Mouse (Mus musculus): ENCODE measurements around the gene Pou3f4. TPM values are rescaled to one million over a fixed set of nuclear protein-coding genes. Genes with fewer than 3 reads are reported as not detected.
"Not testable (repeated sequence)": the region's sequence is repeated elsewhere in the genome, so short reads cannot be mapped to it uniquely, and the experiment has no call there.

Gene Pou3f4
- not detected for total RNA-seq (2021)
- long read RNA-seq, experiment 1: 0 reads
- long read RNA-seq, experiment 2: 0 reads

DNA sequence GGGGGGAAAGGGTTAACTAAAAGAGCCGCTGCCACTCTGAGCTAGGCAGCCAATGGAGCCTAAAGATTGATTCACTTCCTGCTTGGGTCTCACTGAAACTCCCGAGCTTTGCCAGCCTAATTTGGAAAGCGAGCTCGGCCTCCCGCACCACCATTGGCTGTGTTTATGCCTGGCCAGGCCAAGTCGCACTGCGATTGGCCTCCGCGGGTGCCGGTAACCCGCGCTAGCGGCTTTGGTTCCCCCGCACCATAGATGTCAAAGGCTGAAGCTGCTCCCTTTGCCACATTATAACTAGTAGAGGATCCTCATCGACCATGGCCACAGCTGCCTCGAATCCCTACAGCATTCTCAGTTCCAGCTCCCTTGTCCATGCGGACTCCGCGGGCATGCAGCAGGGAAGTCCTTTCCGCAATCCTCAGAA, at the start of gene Pou3f4:
TSS of gene Pou3f4 (plus strand) at position 130 of the 421 bp plus-strand sequence.
- DNase-seq: peak in 1 of 2 experiments; percentile 3

DNA sequence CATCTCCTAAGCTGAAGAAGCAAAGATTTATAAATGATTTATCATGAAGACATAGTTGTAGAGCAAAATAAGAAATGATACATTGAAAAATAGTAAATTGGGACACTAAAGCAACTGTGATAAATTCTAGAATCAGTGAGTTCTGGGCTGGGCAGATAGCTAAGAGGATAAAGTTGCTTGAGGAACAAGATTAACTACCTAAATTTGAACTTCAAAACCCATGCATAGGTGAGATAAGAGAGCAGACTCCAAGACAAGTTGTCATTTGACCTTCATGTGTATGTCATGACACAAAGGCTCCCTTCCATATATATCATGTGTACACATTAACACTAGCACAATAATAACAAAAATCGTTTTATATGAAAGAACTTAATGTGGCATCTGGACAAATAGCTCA, 48.1 kb upstream of the Pou3f4 start:
- DNase-seq: no peak

DNA sequence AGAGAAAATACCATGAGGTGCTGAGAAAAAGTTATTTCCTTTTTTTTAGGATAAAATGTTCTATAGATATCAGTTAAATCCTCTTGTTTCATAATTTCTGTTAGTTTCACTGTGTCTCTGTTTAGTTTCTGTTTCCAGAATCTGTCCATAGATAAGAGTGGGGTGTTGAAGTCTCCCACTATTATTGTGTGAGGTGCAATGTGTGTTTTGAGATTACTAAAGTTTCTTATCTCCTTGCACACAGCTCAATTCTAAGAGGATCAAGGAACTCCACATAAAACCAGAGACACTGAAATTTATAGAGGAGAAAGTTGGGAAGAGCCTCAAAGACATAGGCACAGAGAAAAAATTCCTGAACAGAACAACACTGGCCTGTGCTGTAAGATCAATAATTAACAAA, 39.3 kb upstream of the Pou3f4 start:
- DNase-seq: not testable (repeated sequence)

DNA sequence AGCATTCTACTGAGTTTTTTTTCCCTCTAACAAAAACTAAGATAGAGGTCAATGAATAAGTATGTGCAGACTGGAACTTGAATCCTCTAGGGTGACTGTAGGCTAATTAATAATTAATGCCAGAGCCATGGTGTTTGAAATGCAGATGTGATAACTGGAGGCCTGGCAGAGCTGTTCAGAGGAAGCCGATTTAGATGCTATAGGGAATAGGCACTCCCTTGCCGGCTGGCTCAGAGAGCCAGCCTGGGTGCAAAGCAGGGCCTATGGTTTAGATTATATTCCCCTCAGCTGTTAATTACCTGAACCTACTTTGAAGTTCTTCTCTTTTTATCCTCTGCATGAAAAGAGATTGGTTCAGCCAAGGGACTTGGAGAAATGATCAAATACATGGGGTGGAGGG, 11.6 kb upstream of the Pou3f4 start:
- no peak for DNase-seq

DNA sequence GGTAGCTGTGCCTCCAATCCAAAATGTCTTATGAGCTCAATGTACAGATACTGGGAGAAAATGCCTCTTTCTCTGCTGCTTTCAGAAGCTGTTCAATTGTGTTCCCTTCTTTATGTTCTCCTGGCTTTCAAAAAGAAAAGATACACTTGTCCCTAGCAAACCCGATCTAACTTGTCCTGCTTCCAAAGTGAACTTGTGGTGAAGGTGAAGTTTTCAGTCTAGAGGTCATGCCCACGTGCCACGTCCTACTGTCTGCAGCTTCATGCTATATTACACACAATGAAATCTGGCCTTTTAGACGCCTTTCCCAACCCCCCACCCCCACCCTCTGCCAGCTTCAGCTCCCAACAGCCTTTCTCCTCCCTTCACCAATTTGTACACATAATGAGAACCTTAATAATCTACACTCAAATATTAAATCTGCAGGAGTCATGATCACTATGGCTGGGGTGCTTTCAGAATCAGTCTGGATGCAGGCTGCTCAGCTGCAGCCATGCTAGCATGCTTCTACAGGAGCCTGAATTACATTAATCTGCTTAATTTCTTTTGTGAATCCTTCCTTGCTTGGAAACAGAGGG, 4.0 kb upstream of the Pou3f4 start:
- no peak for DNase-seq

- DNase-seq: no peak
Measured at GRCm38 (mm10) chrX:110810753-110811506, 3.1 kb upstream of the Pou3f4 start.

GRCm38 (mm10) chrX:110812071-110812470, 2.0 kb upstream of the Pou3f4 start:
- DNase-seq: no peak

DNA sequence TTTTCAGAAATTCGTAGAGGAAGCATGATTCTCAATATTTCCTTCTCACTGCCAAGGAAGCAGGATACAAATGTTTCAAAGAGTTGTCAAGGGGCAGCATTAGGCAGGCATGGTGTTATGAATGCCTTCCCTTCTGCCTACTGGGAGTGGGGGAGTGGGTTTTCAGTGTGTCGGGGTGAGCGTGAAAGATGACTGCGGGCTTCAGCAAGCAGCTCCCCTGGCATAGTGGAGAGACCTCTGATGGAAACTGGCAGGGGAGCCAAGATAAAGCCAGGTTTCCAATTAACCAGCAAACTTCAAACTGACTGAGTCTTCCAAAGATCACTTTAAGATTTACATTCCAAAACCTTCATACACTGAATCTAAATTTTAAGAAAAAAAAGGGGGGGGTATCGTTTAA, 679 bp upstream of the Pou3f4 start:
- no peak for DNase-seq

- no peak for DNase-seq
Measured at GRCm38 (mm10) chrX:110814592-110815548, 790 bp downstream of the Pou3f4 start.

DNA sequence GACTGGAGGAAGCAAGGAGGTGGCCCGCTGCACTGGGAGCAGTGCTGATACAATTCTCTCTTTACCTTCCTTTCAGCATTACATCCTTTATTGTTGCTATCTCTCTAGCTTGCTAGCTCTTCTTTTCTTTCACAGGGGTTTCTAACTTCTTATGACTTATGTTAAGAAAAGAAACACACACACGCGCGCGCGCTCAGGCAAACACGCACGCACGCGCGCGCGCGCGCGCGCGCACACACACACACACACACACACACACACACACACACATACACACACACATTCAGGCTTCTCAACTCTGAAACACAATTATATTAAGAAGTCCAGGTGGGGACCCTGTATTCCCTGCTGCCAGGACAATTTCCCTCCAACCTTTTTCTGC, 1.5 kb downstream of the Pou3f4 start:
- no peak for DNase-seq

GRCm38 (mm10) chrX:110816609-110817008, 2.5 kb downstream of the Pou3f4 start:
- no peak for DNase-seq

DNA sequence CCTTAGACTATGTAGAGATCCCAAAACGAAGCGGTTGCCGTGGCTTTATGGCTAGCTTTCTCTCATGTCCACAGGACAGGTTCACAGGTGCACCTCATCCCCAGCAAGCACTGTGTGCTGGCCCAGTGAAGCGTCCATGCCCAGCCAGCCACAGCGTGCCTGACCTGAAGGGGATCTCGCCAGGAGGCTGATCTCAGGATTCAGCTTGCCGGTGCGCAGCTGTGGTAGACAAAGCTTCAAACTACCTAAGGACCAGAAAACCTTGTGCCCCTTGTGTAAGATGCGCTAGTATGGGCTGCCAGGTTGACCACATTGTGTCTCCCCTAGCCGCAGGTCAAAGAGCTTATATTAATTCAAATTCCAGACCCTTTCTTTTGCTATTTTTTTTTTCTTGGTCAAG, 3.1 kb downstream of the Pou3f4 start:
- no peak for DNase-seq

DNA sequence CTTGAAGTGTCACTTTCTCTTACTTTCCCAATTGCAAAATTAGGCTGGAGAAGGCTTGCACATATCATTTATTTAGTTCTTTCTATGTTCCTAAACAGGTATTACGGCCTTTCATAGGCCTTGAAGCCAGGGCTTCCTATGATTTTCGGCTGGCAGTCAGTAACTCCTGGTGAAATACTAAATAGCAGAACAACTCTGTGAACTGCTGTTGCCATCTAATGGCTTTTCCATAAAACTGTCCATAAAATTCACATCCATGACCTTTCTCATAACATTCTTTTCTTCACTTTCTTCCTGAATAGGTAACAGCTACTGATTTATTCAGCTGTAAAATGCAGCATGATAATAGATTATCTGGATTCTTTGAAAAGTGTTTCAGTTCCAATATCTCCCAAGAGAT, 23.4 kb downstream of the Pou3f4 start:
- no peak for DNase-seq

GRCm38 (mm10) chrX:110851300-110851699, 37.2 kb downstream of the Pou3f4 start:
- no peak for DNase-seq
